Mouse (Mus musculus): ENCODE measurements around the gene Acot2. TPM values are rescaled to one million over a fixed set of nuclear protein-coding genes. Genes with fewer than 3 reads are reported as not detected.
"Not testable (repeated sequence)": the region's sequence is repeated elsewhere in the genome, so short reads cannot be mapped to it uniquely, and the experiment has no call there.

Acot2 gene
- total RNA-seq, 2 experiments from 2014 or later = 16.6 to 28.5 TPM

GRCm38 (mm10) chr12:84030659-84031332 is 43.1 kb downstream of the Acot2 start:
- intact Hi-C loops (cut with DNase I) = loop anchor here (10.0 kb wide), 1 partner anchor 316 kb away; no protein-coding TSS in a partner anchor

DNA sequence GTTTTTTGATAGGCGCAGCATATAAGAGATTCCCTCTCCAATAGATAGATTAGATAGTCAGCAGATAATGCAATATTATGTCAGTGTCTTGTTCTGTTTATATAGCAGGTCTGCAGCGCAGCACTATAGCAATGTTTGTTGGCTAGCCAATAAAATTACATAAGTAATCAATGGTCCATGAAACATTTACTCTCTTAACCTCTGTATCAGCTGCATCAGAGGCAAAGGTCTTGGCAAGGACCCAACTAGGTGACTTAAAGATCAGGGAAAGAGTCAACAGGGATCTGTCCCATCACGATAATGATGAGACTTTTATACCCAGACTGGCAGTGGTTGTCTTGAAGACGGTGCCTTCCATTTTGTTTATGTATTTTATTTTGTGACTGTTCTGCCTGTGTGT is 45.2 kb downstream of the Acot2 start:
- intact Hi-C loops (cut with DNase I) = loop anchor here (2.0 to 10.0 kb wide), 2 partner anchors 60 to 318 kb away; no protein-coding TSS in a partner anchor
- DNase-seq = no peak

More at GRCm38 (mm10) chr12:84030659-84031332, 43.1 kb downstream of the Acot2 start:
- peak; percentile 44 to 65 for DNase-seq

- not testable (repeated sequence) for DNase-seq
- intact Hi-C loops (cut with DNase I) = loop anchor here (2.0 to 10.0 kb wide), 2 partner anchors 61 to 319 kb away; no protein-coding TSS in a partner anchor
Measured at GRCm38 (mm10) chr12:84033302-84033701, 45.6 kb downstream of the Acot2 start.

DNA sequence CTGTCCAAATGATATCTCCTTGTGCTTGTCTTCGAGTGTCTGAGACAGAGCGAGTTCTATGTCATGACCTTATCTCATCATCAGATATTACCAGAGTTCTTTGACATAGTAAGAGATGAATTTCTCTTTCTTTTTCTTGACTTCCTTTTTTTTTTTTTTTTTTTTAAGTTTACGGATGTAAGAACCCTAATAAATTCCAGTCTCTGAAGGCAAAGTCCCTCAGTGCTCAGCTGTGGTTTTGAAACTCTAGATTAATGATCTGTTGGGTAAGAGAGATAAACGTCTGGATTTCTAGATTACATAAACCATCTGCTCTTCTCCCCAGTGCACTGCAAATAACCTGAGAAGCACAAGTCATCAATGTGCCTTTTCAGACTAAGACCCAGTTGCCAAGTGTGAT is 46.4 kb downstream of the Acot2 start:
- no peak for DNase-seq
- intact Hi-C loops (cut with DNase I) = loop anchor here (10.0 kb wide), 1 partner anchor 319 kb away; no protein-coding TSS in a partner anchor

DNA sequence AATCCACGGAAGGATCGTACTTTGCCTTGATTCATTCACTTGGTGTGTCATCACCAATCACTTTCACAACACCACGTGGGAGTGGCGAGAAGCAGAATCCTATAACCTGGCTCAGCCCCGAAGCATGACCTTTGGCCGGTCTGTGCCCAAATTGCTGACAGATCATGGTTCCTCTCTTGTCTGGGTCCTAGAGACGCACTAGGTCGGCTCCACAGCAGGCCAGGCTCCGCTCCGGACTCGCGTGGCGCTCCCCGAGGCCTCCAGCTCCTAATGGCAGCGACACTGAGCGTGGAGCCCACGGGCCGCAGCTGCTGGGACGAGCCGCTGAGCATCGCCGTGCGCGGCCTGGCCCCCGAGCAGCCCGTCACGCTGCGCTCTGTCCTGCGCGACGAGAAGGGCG is 50.6 kb downstream of the Acot2 start, which contains the start of gene Acot4:
TSS of gene Acot4 (plus strand) at position 139 of the 400 bp plus-strand sequence.
- not testable (repeated sequence) for DNase-seq
- intact Hi-C loops (cut with DNase I) = loop anchor here (10.0 kb wide), 1 partner anchor 323 kb away; no protein-coding TSS in a partner anchor

- intact Hi-C loops (cut with DNase I) = loop anchor here (10.0 kb wide), 1 partner anchor 324 kb away; no protein-coding TSS in a partner anchor
- peak in 1 of 2 experiments; percentile 24 for DNase-seq
Measured at GRCm38 (mm10) chr12:84038691-84039111, 51.0 kb downstream of the Acot2 start, which contains the start of gene Gm49366. Gene Gm49366, plus strand, starts transcription at chr12:84038935.

- no peak for DNase-seq
- intact Hi-C loops (cut with DNase I) = no loop called here
Measured at GRCm38 (mm10) chr12:84042248-84042647, 54.6 kb downstream of the Acot2 start.

Other genes with a start within 250 kb of the Acot2 start
- 1 to 10 TPM; 1.4 to 1.9 TPM for gene Papln, start 224.2 kb upstream of the Acot2 start, total RNA-seq (2021)
- gene Numb, start 65.9 kb upstream of the Acot2 start, total RNA-seq (2021) = 10 to 100 TPM; 13.8 to 17.3 TPM
- gene Riox1, start 37.3 kb upstream of the Acot2 start, total RNA-seq (2021) = 1 to 10 TPM; 3.2 to 4.1 TPM
- not detected for gene Heatr4, start 3.0 kb upstream of the Acot2 start, total RNA-seq (2021)
- gene Acot1, start 21.6 kb downstream of the Acot2 start, total RNA-seq (2021) = 1 to 10 TPM; 3.8 to 7.4 TPM
- gene Acot4, start 50.5 kb downstream of the Acot2 start, total RNA-seq (2021) = under 1 TPM; 0.10 to 0.15 TPM
- gene Gm49366, start 51.1 kb downstream of the Acot2 start, total RNA-seq (2021) = not detected
- not detected for gene Acot3, start 64.3 kb downstream of the Acot2 start, total RNA-seq (2021)
- gene Acot5, start 81.5 kb downstream of the Acot2 start, total RNA-seq (2021) = not detected
- gene Acot6, start 112.8 kb downstream of the Acot2 start, total RNA-seq (2021) = 1 to 10 TPM; 1.4 to 2.2 TPM
- 1 to 10 TPM; 5.9 to 8.1 TPM for gene Dnal1, start 126.5 kb downstream of the Acot2 start, total RNA-seq (2021)
- gene Pnma1, start 160.6 kb downstream of the Acot2 start, total RNA-seq (2021) = under 1 TPM; 0.15 to 0.18 TPM
- 10 to 100 TPM in 1 of 2 experiments, 1 to 10 TPM in 1; 6.5 to 10.4 TPM for gene Elmsan1, start 231.0 kb downstream of the Acot2 start, total RNA-seq (2021)

All from gastrocnemius, postnatal 36 days (tissue).